Mouse (Mus musculus): ENCODE measurements around the gene Srcin1.

The Srcin1 gene

GRCm38 (mm10) chr11:97531381-97532260 is 44.4 kb downstream of the Srcin1 start:
- peak; percentile 76 to 77 for DNase-seq

GRCm38 (mm10) chr11:97530961-97531360 is 45.0 kb downstream of the Srcin1 start:
- no peak for DNase-seq

GRCm38 (mm10) chr11:97530069-97530468 is 45.9 kb downstream of the Srcin1 start:
- no peak for DNase-seq

- no peak for DNase-seq
Observed at GRCm38 (mm10) chr11:97528282-97528808, 47.6 kb downstream of the Srcin1 start.

- no peak for DNase-seq
Observed at GRCm38 (mm10) chr11:97525313-97525712, 50.7 kb downstream of the Srcin1 start.

- DNase-seq = no peak
Observed at GRCm38 (mm10) chr11:97524306-97524705, 51.7 kb downstream of the Srcin1 start.

GRCm38 (mm10) chr11:97523827-97524261 is 52.1 kb downstream of the Srcin1 start:
- DNase-seq = no peak

- DNase-seq = no peak
Observed at GRCm38 (mm10) chr11:97523107-97523506, 52.9 kb downstream of the Srcin1 start.

- DNase-seq = no peak
Observed at GRCm38 (mm10) chr11:97521741-97522474, 54.1 kb downstream of the Srcin1 start.

GRCm38 (mm10) chr11:97520541-97520940 is 55.4 kb downstream of the Srcin1 start:
- no peak for DNase-seq

GRCm38 (mm10) chr11:97513066-97513465 is 62.9 kb downstream of the Srcin1 start:
- DNase-seq = no peak

GRCm38 (mm10) chr11:97512511-97512910 is 63.5 kb downstream of the Srcin1 start:
- DNase-seq = no peak

- DNase-seq = peak in 1 of 2 experiments; percentile 57
Observed at GRCm38 (mm10) chr11:97511661-97512369, 64.2 kb downstream of the Srcin1 start.

- peak; percentile 42 to 49 for DNase-seq
Observed at GRCm38 (mm10) chr11:97510966-97511660, 64.9 kb downstream of the Srcin1 start.

GRCm38 (mm10) chr11:97509715-97510485 is 66.1 kb downstream of the Srcin1 start:
- no peak for DNase-seq

- no peak for DNase-seq
Observed at GRCm38 (mm10) chr11:97509058-97509457, 66.9 kb downstream of the Srcin1 start.

GRCm38 (mm10) chr11:97508198-97508597 is 67.8 kb downstream of the Srcin1 start:
- DNase-seq = no peak

- no peak for DNase-seq
Observed at GRCm38 (mm10) chr11:97506331-97506730, 69.7 kb downstream of the Srcin1 start.

- DNase-seq = no peak
Observed at GRCm38 (mm10) chr11:97505784-97506183, 70.2 kb downstream of the Srcin1 start.

- no peak for DNase-seq
Observed at GRCm38 (mm10) chr11:97502846-97503245, 73.1 kb downstream of the Srcin1 start.

GRCm38 (mm10) chr11:97502383-97502782 is 73.6 kb downstream of the Srcin1 start:
- DNase-seq = no peak
